Mouse (Mus musculus) kidney, adult 2 months (tissue): ENCODE measurements around the gene Cdk5r1. TPM values are rescaled to one million over a fixed set of nuclear protein-coding genes. Genes with fewer than 3 reads are reported as not detected.

ENCODE experiments used
- DNase-seq: peaks from one replicate; pipeline ENCODE4 v3.0.0; 2021
- H3K27ac ChIP-seq: fragments of 200-500 bp; 2 replicates; pipeline ENCODE4 v1.5.1; 2012; ENCODE audit warnings: low read depth, low read length, control low read depth, inconsistent platforms; ENCODE audit not compliant: insufficient read depth
- H3K27me3 ChIP-seq: fragments of 200-500 bp; replicated peaks from 2 replicates; pipeline ENCODE4 v1.6.1; 2012; ENCODE audit warnings: mild to moderate bottlenecking, moderate library complexity, low read length, inconsistent platforms; ENCODE audit not compliant: control insufficient read depth, insufficient read depth
- H3K36me3 ChIP-seq: fragments of 200-500 bp; 2 replicates; pipeline ENCODE4 v1.6.1; 2012; ENCODE audit warnings: mild to moderate bottlenecking, moderate library complexity, low read length, inconsistent platforms; ENCODE audit not compliant: control insufficient read depth, insufficient read depth
- H3K4me1 ChIP-seq: fragments of 200-500 bp; 2 replicates; pipeline ENCODE4 v1.6.1; 2011; ENCODE audit warnings: low read length; ENCODE audit not compliant: control insufficient read depth, insufficient read depth
- H3K4me3 ChIP-seq: fragments of 200-500 bp; 2 replicates; pipeline ENCODE4 v1.5.1; 2011; ENCODE audit warnings: mild to moderate bottlenecking, low read depth, low read length, control low read depth; ENCODE audit not compliant: insufficient read depth
- CTCF ChIP-seq: fragments of 200-500 bp; conservative IDR thresholded peaks from 2 replicates; pipeline ENCODE4 v1.5.1; 2011; ENCODE audit warnings: low read depth, mild to moderate bottlenecking, control low read depth, low read length, moderate library complexity, mixed read lengths; ENCODE audit not compliant: insufficient read depth, insufficient read length
- POLR2A ChIP-seq: fragments of 200-500 bp; IDR thresholded peaks from one replicate; pipeline ENCODE4 v1.6.1; 2011; ENCODE audit warnings: low read depth, low read length, control low read depth
- WGBS: fragments of 180-500 bp; shearing (Covaris S2); methylation state at CpG from one replicate; pipeline ENCODE4 v1.1.7; 2018; 5-methylcytosine and 5-hydroxymethylcytosine counted together
- polyA plus RNA-seq: library from polyadenylated mRNA; depleted of rRNA; stranded (reverse); fragments of >200 nt; gene quantifications from 2 replicates; pipeline ENCODE4 v1.2.3, GENCODE M21; 2012

The Cdk5r1 gene
- polyA plus RNA-seq, 1 experiment = 1.0 TPM

DNA sequence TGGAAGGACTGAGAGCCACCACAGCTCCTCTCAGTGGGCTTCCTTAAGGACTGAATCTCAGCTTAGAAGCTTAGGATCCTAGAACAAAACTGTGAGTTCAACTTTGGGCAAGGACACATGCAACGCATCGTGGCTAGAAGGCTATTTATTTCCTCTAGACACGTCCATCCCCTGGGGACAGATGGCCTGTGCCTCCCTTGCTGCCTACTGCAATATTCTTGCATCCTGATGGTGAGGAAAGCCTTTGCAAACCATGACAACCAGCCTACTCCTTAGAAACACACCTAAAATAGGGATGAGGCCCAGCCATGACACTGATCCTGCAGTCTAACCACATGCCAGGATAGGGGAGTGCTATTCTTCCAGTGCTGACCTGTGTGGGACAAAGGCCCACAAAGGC is 28.8 kb downstream of the Cdk5r1 start:
- Histone ChIP-seq H3K36me3 (no peaks in the 10 kb centered on the region), H3K27ac (no peak overlapping the region), H3K27me3 (no peaks in the 10 kb centered on the region), H3K4me3 (no peak overlapping the region), H3K4me1 (no peaks in the 10 kb centered on the region)
- TF ChIP-seq CTCF (no peak), POLR2A (no peak)
- DNase-seq = no peak
- WGBS = 81% methylated on average over 3 of the region's 3 CpGs

DNA sequence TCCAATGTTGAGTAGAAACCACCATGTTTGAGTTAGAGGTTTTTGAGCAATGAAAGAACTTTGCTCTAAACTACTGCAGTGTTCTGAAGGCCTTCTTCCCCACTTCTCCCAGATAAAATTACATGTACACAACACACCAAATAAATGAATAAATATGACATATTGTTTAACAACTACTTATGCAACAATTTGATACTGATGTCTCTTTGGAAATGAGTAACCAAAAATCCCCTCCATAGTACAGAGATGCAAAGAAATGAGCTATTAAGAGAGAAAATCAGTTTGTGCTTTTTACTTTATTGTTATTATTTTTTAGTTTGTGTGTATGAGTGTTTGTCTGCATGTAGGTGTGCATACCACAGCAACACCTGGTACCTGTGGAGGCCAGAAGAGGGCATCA is 29.7 kb downstream of the Cdk5r1 start:
- TF ChIP-seq CTCF (no peak), POLR2A (no peak)
- Histone ChIP-seq H3K4me3 (no peak overlapping the region), H3K36me3 (no peaks in the 10 kb centered on the region), H3K4me1 (no peaks in the 10 kb centered on the region), H3K27me3 (no peaks in the 10 kb centered on the region), H3K27ac (no peak overlapping the region)
- DNase-seq = no peak

DNA sequence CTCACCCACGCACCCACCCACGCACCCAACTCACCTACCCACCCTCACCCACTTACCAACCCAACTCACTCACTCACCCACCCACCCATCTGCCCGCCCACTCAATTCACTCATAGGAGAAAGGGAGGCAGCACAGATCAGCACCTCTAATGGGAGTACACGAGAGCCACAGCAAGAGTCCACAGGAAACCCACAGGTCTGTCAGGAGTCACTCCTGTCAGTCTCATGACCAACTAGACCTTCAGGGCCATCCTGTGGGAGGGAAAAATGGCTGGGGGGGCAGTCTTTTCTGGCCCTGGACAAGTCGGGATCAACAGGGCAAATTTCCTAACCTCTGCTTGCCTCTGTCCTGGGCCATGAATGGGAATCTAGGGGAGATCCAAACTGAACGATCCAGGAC is 31.0 kb downstream of the Cdk5r1 start:
- no peak overlapping the region for H3K27ac ChIP-seq
- no peak for DNase-seq
- H3K27me3 ChIP-seq = no peaks in the 10 kb centered on the region
- H3K36me3 ChIP-seq = no peaks in the 10 kb centered on the region
- 92% methylated on average over 6 of the region's 6 CpGs for WGBS
- no peak overlapping the region for H3K4me3 ChIP-seq
- no peaks in the 10 kb centered on the region for H3K4me1 ChIP-seq
- TF ChIP-seq POLR2A (no peak), CTCF (no peak)

DNA sequence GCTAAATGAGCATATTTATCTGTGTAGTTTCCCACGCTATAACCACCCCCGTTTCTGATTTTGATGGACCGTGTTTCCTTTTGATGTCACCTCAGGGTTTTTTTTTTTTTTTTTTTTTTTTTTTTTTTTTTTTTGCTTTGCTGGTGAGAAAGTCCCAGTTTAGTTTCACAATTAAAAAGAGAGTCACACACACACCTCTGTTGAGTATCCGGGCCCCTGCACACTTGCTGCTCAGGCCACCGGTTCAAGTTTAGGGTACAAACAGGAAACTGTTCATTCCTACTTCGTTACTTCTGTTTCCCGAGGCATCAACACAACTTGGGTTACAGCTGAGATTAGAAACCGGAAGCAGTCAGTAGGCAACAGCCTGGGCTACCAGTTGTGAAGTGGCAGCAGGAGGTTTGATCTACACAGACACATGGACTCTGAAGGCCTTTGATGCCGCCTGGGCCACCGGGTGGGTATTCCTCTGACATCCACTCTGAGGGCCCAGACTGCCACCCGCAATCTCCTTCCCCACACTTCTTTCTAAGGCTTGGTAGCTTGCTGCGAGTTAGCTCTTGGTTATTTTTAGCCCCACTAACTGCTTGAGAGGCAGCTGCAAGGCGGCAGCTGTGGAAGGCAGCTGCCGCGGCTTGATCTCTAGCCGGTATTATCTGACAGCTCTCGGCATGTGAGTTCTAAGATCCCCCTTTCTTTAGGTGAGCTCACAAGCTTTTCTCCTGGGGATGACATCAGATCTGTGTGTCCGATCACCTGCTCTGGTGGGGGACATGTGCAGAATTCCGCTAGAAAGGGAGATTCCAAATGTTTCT is 31.7 kb downstream of the Cdk5r1 start:
- 67% methylated on average over 19 of the region's 19 CpGs for WGBS
- Histone ChIP-seq H3K4me1 (no peaks in the 10 kb centered on the region), H3K27me3 (no peaks in the 10 kb centered on the region), H3K4me3 (no peak overlapping the region), H3K36me3 (no peaks in the 10 kb centered on the region), H3K27ac (no peak overlapping the region)
- no peak for TF ChIP-seq POLR2A
- DNase-seq = no peak

DNA sequence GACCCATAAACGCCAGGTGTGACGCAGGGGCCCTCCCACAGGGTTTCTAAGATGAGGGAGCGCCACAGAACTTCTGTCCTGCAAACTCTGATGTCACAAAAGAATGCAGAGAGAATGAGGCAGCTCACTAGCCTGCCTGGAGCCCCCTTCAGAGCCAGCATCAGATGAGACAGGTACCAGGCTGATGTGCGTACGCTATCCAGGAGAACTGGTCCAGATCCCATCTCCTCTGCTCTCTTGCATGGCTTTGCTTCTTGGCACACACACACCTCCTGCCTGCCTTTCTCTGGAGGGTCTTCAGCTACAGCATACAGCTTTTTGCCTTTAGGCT is 32.3 kb downstream of the Cdk5r1 start:
- H3K27me3 ChIP-seq = no peaks in the 10 kb centered on the region
- no peak overlapping the region for H3K4me3 ChIP-seq
- 94% methylated on average over 5 of the region's 5 CpGs for WGBS
- H3K36me3 ChIP-seq = no peaks in the 10 kb centered on the region
- H3K4me1 ChIP-seq = no peaks in the 10 kb centered on the region
- no peak overlapping the region for H3K27ac ChIP-seq
- no peak for DNase-seq
- TF ChIP-seq CTCF (no peak), POLR2A (no peak)

DNA sequence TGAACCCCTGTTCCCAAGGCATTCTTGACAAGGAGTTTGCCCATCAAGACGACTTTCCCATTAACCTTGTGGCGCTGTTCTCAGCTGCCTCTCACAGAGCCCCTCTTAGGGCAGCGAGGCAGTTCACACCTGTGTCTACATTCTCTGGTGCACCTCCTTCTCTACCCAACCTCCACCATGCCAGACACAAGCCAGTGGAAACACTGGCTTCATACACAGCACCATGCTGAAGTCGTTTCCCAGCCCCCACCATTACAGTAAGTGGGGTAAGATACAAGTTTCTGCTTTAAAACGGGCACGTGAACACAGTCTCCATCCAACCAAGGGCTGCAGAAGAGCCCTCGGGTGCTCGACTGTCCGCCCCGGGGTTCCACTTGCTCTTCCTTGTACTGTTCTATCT is 33.3 kb downstream of the Cdk5r1 start:
- 90% methylated on average over 10 of the region's 10 CpGs for WGBS
- no peak overlapping the region for H3K27ac ChIP-seq
- no peaks in the 10 kb centered on the region for H3K27me3 ChIP-seq

DNA sequence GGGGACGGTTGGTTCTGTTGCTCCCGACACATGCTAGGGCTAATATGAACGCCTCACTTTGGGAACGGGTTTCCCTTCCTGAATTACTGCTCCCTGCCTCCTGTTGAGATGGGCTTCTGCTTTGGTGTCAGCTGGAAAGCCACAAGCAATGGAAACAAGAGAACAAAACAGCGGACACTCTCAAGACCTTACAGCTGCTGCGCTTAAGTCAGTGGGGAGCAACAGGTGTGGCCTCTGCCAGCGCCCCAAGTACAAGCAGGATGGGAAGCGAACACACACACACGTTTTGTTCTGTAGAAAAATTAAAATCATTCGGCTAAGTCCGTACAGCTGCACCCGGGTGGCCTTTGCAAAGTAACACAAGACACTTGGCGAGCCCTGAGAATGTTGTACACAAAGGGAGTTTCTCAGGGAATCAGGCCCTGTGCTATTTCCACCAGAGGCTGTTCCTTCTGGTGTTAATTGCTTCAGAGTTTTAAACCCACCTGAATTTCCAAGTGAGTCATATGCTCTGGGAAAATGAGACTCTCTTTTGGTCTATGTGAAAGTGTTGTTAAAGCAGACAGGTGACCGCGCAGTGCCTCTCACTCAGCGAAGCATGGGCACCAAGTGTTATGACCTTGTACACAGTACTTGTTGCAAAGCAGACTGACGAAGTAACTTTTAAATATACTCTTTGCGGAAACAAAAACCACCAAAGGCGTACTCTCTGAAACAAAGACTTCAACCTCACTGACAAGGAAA is 35.7 kb downstream of the Cdk5r1 start:
- Histone ChIP-seq H3K4me3 (no peak overlapping the region), H3K36me3 (no peaks in the 10 kb centered on the region), H3K4me1 (no peaks in the 10 kb centered on the region), H3K27ac (no peak overlapping the region), H3K27me3 (no peaks in the 10 kb centered on the region)
- WGBS = 74% methylated on average over 19 of the region's 19 CpGs
- DNase-seq = no peak
- TF ChIP-seq POLR2A = no peak
- TF ChIP-seq CTCF = no peak

More for the DNA sequence above, 33.3 kb downstream of the Cdk5r1 start:
- DNase-seq = no peak
- H3K4me3 ChIP-seq = no peak overlapping the region
- TF ChIP-seq CTCF = no peak
- TF ChIP-seq POLR2A = no peak
- no peaks in the 10 kb centered on the region for H3K36me3 ChIP-seq
- no peaks in the 10 kb centered on the region for H3K4me1 ChIP-seq
